Mouse (Mus musculus) heart, postnatal 10 days (tissue): ENCODE data around the gene Senp2. TPM values are rescaled to one million over a fixed set of nuclear protein-coding genes. Genes with fewer than 3 reads are reported as not detected.
A peak's percentile ranks its signal among the peaks of the same experiment; 100 is the strongest.

Experiments used
- DNase-seq, 2 experiments: peaks; one replicate each; pipeline ENCODE4 v3.0.0; 2021
- intact Hi-C: fragments of 180-260 bp; cut with DNase I; formaldehyde crosslinking; loops from one replicate; pipeline ENCODE4 v1.15.1; 2025
- total RNA-seq, 2 experiments: library from RNA; stranded (reverse); gene quantifications; 2 replicates each; pipeline ENCODE4 v1.2.3; 2021

Gene Senp2
- total RNA-seq, 2 experiments from 2014 or later, result 19.9 to 22.8 TPM

DNA sequence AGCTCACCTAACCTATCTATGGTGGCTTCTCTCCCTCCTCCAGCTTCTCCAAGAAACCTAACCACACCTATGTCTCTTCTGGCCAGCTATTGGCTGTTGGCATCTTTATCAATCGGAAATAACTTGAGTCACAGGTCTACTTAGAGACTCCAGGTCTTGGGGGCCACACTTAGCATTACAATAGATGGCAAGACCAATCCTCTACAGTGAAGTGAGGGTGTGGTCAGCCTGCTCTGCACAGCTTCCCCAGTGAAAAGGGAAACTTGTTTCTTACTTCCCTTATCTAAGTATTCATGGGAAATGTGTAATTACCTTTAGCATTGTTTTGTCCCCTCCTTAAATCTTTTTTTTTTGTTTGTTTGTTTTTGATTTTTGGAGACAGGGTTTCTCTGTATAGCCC lies 6.3 kb downstream of the Senp2 start:
- intact Hi-C loops, result no loop called here
- no peak for DNase-seq

- intact Hi-C loops, result loop anchor here (5.0 kb wide), 1 partner anchor 185 kb away; no protein-coding TSS in a partner anchor
- peak in 1 of 2 experiments; percentile 14 for DNase-seq
Measured at GRCm38 (mm10) chr16:22022122-22022521, 12.8 kb downstream of the Senp2 start.

DNA sequence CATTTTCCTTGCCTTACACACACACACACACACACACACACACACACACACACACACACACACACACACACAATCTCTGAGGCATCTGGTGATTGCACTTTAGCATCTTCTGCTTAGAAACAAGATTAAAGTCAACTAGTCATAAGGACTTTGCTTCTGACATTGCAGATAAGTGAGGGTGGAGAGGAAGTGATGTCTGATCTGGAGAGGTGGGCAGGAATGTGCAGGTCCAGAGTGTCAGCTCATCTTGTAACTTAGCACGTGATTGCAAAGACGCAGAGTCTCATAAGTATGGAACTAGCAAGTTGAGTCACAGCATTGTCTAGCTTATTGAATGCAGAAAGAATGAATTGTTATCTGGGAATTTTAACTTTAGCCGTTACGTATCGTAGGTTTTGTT lies 18.2 kb downstream of the Senp2 start:
- intact Hi-C loops, result no loop called here
- DNase-seq, result no peak

DNA sequence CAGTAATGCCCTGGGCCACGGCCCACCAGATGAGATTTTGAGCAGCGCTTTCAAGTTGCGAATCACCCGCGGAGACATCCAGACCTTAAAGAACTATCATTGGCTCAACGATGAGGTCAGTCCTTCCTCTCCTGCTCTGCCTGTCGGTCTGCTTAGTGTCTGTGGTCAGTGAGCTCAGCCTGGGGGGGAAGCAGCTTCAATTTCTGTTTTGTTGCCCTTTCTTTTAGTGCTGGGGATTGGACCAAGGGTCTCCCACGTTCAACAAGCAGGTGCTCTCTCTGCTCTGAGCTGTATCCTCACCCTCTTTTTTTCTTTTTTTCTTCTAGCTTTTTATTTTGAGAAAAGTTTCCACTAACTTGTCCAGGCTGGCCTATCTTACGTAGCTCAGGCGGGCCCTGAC lies 29.3 kb downstream of the Senp2 start:
- intact Hi-C loops, result no loop called here
- DNase-seq, result no peak

- intact Hi-C loops, result no loop called here
Measured at GRCm38 (mm10) chr16:22039978-22040377, 30.7 kb downstream of the Senp2 start.

DNA sequence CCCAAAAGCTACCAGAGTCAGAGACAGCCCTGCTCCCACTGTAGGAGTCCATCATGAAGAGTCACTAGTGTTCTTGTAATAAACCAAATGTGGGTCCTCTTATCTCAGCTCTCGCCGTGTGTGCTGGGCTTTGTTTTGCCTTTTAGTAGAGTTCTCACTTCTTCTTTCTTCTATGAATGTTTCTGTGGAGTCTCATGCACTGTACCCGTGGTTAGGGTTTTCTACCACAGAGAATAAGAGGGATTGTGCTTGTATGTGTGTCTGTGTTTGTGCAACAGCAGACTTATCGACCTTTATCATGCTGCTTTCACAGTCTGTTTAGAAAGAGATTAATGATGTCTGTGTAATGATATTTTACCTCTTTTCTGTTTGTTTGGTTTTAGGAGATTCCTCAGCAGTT lies 34.5 kb downstream of the Senp2 start:
- intact Hi-C loops, result no loop called here
- no peak for DNase-seq

More at GRCm38 (mm10) chr16:22039978-22040377, 30.7 kb downstream of the Senp2 start:
- no peak for DNase-seq

- intact Hi-C loops, result no loop called here
- no peak for DNase-seq
Measured at GRCm38 (mm10) chr16:22045930-22046329, 36.6 kb downstream of the Senp2 start.

GRCm38 (mm10) chr16:22046739-22047366 lies 37.6 kb downstream of the Senp2 start:
- intact Hi-C loops, result no loop called here
- no peak for DNase-seq

- intact Hi-C loops, result no loop called here
- DNase-seq, result no peak
Measured at GRCm38 (mm10) chr16:22053411-22053810, 44.1 kb downstream of the Senp2 start.

DNA sequence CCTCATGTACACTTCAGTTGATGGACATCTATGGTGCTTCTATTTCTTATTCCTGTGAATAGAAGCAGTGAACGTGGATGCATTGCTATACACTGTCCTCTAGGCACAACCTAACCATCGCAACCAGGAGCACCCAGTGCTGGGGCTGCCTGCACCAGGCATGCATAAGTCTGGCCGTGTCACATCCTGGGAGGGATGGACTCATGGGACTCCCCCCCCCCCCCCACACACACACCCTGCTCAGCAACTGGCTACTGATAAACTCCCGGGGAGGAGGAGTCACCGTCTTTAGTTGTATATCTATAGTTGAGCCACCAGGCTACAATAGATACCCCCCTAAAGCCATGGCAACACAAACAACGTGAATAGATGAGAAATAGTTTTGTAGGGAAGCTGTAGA lies 48.2 kb downstream of the Senp2 start:
- intact Hi-C loops, result no loop called here
- no peak for DNase-seq

GRCm38 (mm10) chr16:22058871-22059270 lies 49.6 kb downstream of the Senp2 start:
- DNase-seq, result no peak
- intact Hi-C loops, result no loop called here

DNA sequence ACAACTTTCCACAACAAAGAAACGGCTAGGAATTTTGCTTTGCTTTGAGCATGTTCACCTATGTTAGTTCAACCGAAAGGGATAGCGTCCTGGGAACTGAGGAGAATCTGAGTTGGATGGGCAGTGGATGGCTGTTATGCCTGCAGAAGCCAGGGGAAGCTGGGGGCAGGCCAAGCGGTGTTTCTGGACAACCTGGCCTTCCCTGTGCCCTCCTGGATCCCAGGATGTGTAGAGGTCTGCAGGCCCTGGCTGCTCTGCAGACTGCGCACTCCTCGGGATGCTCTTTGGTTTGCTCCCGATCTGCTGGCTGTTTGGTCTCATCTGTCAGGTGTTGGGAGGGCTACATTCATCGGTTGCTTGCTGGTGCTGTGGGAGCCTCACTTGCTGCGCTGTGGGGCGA lies 51.1 kb downstream of the Senp2 start:
- intact Hi-C loops, result no loop called here
- no peak for DNase-seq

DNA sequence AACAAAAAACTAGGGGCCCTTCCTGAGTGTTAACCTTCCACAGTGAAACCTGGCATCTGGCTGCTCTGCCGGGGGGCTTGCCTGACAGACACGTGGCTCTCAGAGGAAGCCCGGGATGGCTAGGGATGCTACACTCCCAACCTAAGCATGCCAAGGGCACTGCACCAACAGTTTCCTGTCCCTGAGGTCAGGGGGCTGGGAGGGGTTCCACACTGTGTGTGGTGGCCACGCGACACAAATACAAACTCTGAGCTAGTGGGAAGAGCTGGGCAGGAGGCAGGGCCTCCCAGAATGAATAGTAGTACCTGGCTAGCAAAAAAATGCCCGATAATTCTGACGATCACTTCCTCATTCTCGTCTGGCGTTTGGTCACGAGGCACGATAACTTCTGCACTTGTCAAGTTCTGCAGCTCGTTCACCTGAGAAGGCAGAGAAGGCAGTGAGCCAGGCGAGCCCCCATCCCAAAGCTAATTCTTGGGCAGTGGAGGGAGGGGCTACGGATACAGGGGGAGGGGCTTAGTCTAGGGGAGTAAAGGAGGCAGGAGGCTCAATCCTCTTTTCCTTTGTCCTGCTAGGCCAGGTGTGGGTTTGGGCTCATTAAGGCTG lies 52.4 kb downstream of the Senp2 start:
- DNase-seq, result no peak
- intact Hi-C loops, result no loop called here

- intact Hi-C loops, result no loop called here
- DNase-seq, result no peak
Measured at GRCm38 (mm10) chr16:22062284-22062683, 53.0 kb downstream of the Senp2 start.

DNA sequence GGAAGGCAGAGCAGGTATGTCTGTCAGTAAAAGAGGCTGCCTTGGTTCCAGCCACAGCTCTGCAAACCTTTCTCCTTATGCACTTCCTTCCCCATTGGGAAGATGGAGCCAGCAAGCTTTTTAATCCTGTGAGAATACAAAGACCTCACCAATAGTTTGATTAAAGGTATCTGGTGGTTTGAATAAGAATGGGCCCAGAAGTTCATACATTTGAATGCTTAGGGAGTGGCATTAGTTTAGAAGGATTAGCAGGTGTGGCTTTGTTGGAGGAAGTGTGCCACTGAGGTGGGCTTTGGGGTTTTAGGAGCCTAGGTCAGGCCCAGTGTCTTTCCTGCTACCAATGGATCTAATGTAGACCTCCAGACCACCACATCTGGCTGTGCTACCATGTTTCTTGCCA lies 56.3 kb downstream of the Senp2 start:
- intact Hi-C loops, result no loop called here
- no peak for DNase-seq

- DNase-seq, result peak; percentile 60
- intact Hi-C loops, result no loop called here
Measured at GRCm38 (mm10) chr16:22067406-22067805, 58.1 kb downstream of the Senp2 start.

- intact Hi-C loops, result no loop called here
Measured at GRCm38 (mm10) chr16:22071361-22071760, 62.1 kb downstream of the Senp2 start.

GRCm38 (mm10) chr16:22075067-22075466 lies 65.8 kb downstream of the Senp2 start:
- DNase-seq, result no peak
- intact Hi-C loops, result no loop called here

More at GRCm38 (mm10) chr16:22071361-22071760, 62.1 kb downstream of the Senp2 start:
- DNase-seq, result no peak

- DNase-seq, result no peak
Measured at GRCm38 (mm10) chr16:22075829-22076619, 66.7 kb downstream of the Senp2 start.

GRCm38 (mm10) chr16:22076620-22076941 lies 67.3 kb downstream of the Senp2 start:
- no peak for DNase-seq
- intact Hi-C loops, result no loop called here

More at GRCm38 (mm10) chr16:22075829-22076619, 66.7 kb downstream of the Senp2 start:
- intact Hi-C loops, result no loop called here

GRCm38 (mm10) chr16:22080125-22080710 lies 70.9 kb downstream of the Senp2 start:
- intact Hi-C loops, result no loop called here
- no peak for DNase-seq
